Mouse (Mus musculus): ENCODE measurements around the gene Irf2bpl. TPM values are rescaled to one million over a fixed set of nuclear protein-coding genes. Genes with fewer than 3 reads are reported as not detected.

Irf2bpl gene
- polyA plus RNA-seq, 1 experiment from 2014 or later = 69.3 TPM

DNA sequence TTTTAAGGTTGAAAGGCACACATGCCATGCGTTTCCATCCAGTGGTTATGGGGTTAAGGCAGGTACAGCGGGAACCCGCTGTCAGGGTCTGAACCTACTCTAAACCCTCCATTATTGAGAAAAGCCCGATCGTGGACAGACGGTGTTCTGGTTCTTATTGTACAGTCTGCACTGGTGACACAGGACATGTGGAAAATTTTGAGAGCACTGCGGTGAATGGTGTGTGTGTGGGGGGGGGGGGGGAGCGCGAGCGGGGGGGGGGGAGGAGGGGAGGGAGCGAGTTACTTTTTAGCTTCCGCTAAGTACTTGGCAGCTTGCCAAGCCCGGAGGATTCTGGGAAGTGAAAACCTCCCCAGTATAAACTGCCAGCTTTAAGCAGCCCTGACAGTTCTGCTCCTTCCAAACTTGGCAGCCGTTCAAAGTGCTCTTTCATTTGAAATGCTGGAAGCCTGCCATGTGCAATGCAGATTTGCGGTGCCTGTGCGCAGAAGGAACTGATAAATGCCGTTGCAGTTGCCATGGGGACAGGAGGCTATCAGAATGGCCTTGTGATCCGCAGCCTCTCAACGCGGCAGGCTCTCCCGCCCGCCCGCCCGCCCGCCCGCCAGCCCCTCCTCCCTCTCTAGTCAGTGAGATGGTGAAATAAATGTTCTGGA, 9.7 kb upstream of the Irf2bpl start:
- WGBS = under 1% methylated on average over 23 of the region's 26 CpGs
- Histone ChIP-seq H3K4me3 (ENCODE audit: low read depth, low read length) (peak overlapping the region; percentile 35), H3K4me1 (ENCODE audit: control insufficient read depth, insufficient read depth, low read length) (peaks cover 87% of the 10 kb centered on the region), H3K4me2 (ENCODE audit: low read length) (peak overlapping the region; percentile 70), H3K27ac (ENCODE audit: low read length) (peak overlapping the region; percentile 98), H3K9ac (ENCODE audit: low read depth, low read length) (peak overlapping the region; percentile 76), H3K9me3 (replicated peaks; ENCODE audit: control insufficient read depth, low read length, poor library complexity, severe bottlenecking) (no peaks in the 10 kb centered on the region), H3K27me3 (ENCODE audit: control insufficient read depth, insufficient read depth, low read depth, low read length) (no peaks in the 10 kb centered on the region), H3K36me3 (ENCODE audit: control insufficient read depth, insufficient read depth, low read length) (no peaks in the 10 kb centered on the region)
- peak; percentile 90 for ATAC-seq

DNA sequence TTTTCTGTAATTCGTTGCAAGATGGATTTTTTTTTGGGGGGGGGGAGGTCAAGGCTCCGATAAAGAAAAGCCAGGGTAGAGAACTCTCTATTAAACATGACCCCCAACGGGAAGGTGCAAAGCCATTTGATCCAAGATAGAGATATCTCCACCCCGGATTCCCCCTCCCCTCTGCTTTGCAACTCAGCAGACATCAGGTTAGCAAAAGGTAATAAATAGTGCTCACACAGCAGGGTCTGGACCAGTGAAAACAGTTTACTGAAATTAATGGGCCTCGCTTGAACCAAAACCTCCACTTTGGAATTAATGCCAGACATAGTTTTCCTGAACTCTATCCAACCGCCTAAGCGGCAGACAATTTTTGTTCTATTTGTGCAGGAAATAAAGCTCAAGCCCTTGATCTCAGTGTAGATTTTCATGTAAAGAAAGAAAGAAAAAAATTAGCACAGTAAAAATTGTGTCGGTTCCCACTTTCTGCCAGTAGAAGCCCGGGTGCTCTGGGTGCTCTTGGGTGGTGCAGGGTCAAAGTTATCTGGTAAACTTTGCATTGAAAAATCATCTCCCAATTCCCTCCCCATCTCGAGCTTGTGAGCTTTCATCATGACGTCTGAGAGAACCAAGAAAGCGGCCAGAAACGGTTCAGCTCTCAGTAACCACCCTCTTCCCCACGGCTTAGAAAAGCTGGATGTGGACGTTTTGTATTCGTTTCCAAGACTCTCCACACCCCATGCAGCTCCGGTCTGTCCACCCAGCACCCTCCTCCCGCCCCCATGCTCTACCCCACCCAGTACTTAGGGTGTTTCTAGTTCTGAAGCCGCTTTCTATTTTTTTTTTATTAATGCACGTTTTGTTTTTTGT, 9.0 kb upstream of the Irf2bpl start:
- H3K36me3 ChIP-seq (ENCODE audit: control insufficient read depth, insufficient read depth, low read length) = no peaks in the 10 kb centered on the region
- no peaks in the 10 kb centered on the region for H3K27me3 ChIP-seq (ENCODE audit: control insufficient read depth, insufficient read depth, low read depth, low read length)
- H3K27ac ChIP-seq (ENCODE audit: low read length) = peak overlapping the region; percentile 97
- peak overlapping the region; percentile 70 for H3K4me2 ChIP-seq (ENCODE audit: low read length)
- H3K4me1 ChIP-seq (ENCODE audit: control insufficient read depth, insufficient read depth, low read length) = peaks cover 91% of the 10 kb centered on the region
- ATAC-seq = peak; percentile 12
- H3K9ac ChIP-seq (ENCODE audit: low read depth, low read length) = peak overlapping the region; percentile 76
- H3K9me3 ChIP-seq (replicated peaks; ENCODE audit: control insufficient read depth, low read length, poor library complexity, severe bottlenecking) = no peaks in the 10 kb centered on the region
- peak overlapping the region; percentile 32 for H3K4me3 ChIP-seq (ENCODE audit: low read depth, low read length)
- WGBS = 1% methylated on average over 20 of the region's 20 CpGs

DNA sequence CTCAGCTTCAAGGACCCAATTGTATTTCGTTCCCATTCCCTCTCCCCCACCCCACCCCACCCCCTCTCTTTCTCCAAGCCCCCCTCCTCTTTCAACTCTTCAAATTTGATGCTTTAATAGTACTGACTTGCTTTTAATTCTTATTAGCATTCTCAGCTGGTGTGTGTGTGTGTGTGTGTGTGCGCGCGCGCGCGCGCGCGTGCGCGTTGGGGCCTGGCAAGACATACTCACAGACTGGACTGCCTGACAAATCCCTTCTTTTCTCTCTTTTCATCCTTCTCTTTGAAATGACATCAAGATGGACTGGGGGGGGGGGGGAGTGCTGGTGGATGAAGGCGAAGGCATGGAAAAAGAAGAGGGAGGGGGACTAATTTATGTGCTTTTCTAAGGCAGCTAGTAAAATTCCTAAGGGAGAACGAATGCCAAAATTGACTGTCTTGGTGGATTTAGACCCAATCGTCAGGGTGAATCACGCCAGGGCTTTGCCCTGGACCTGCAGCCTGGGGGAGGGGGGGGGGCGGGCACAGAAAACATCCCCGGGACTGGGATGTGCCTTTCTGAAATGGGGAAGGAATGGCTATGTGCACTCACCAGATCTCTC, 8.2 kb upstream of the Irf2bpl start:
- H3K4me3 ChIP-seq (ENCODE audit: low read depth, low read length) = no peak overlapping the region
- H3K9me3 ChIP-seq (replicated peaks; ENCODE audit: control insufficient read depth, low read length, poor library complexity, severe bottlenecking) = no peaks in the 10 kb centered on the region
- H3K36me3 ChIP-seq (ENCODE audit: control insufficient read depth, insufficient read depth, low read length) = no peaks in the 10 kb centered on the region
- peak overlapping the region; percentile 97 for H3K27ac ChIP-seq (ENCODE audit: low read length)
- peak overlapping the region; percentile 70 for H3K4me2 ChIP-seq (ENCODE audit: low read length)
- H3K4me1 ChIP-seq (ENCODE audit: control insufficient read depth, insufficient read depth, low read length) = peaks cover 91% of the 10 kb centered on the region
- no peak for ATAC-seq
- peak overlapping the region; percentile 76 for H3K9ac ChIP-seq (ENCODE audit: low read depth, low read length)
- WGBS = 0% methylated on average over 18 of the region's 18 CpGs
- no peaks in the 10 kb centered on the region for H3K27me3 ChIP-seq (ENCODE audit: control insufficient read depth, insufficient read depth, low read depth, low read length)

DNA sequence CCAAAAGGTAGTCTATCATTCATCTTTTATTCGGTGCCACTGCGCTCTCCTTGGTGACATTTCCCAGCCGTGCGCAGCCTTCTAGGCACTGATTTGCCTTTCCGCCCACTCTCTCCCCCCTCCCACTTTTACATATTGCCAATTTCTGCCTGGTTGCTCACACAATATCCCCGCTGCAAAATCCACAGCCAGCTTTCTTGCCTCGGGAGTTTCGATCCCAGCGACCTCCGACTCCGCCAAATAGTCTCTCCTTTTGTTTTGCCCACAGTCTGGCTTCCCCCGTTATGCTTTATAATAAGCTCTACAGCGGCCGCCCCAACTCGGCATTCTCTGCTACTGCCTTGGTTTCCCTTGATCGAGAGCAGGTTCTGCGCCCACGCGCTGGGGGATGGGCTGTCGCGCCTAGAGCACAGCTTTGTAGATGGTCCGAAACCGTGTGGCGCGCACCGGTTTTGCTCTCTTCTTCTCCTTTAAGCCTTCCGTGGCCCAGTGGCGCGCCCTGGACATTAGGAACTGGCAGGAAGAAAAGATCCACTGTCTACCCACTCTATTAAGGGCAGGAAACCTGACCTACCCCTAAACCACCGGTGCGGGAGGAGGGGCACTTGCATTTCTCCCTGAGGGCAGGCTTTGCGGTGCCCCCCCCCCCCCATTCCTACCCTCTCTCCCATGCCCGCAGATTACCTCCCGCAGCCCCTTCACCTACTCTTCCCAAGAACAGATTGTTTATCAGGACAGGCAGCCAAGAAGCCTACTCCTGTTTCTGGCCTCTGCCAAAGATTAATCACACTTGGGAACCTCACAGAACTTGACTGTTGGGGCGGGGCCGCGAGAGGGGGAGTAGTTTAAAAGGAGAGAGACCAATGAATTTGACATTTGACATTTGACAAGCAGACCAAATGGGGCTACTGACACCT, 7.4 kb upstream of the Irf2bpl start:
- WGBS = under 1% methylated on average over 34 of the region's 37 CpGs
- ATAC-seq = no peak

DNA sequence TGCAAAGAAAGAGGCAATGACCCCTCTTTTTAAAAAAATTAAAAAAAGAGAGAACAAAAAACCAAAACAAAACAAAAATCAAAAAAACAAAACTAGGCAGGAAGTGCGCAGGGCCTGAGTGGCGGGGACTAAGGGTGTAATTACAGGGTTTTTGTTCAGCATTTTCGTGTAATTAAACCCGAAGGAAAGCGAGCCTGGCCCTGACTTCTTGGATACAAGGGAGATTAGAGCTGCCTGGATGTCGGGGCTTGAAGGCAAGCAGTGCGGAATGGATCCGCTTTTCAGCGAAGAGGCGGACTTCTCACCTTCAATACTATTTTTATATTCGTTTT, 6.8 kb upstream of the Irf2bpl start:
- H3K9me3 ChIP-seq (replicated peaks; ENCODE audit: control insufficient read depth, low read length, poor library complexity, severe bottlenecking) = no peaks in the 10 kb centered on the region
- H3K4me3 ChIP-seq (ENCODE audit: low read depth, low read length) = no peak overlapping the region
- WGBS = 4% methylated on average over 11 of the region's 11 CpGs
- peak overlapping the region; percentile 55 for H3K9ac ChIP-seq (ENCODE audit: low read depth, low read length)
- peak overlapping the region; percentile 70 for H3K4me2 ChIP-seq (ENCODE audit: low read length)
- no peak for ATAC-seq
- no peaks in the 10 kb centered on the region for H3K27me3 ChIP-seq (ENCODE audit: control insufficient read depth, insufficient read depth, low read depth, low read length)
- H3K27ac ChIP-seq (ENCODE audit: low read length) = peak overlapping the region; percentile 97
- peaks cover 88% of the 10 kb centered on the region for H3K4me1 ChIP-seq (ENCODE audit: control insufficient read depth, insufficient read depth, low read length)
- no peaks in the 10 kb centered on the region for H3K36me3 ChIP-seq (ENCODE audit: control insufficient read depth, insufficient read depth, low read length)

More for the DNA sequence above, 7.4 kb upstream of the Irf2bpl start:
- H3K9me3 ChIP-seq (replicated peaks; ENCODE audit: control insufficient read depth, low read length, poor library complexity, severe bottlenecking) = no peaks in the 10 kb centered on the region
- H3K27me3 ChIP-seq (ENCODE audit: control insufficient read depth, insufficient read depth, low read depth, low read length) = no peaks in the 10 kb centered on the region
- peak overlapping the region; percentile 55 for H3K9ac ChIP-seq (ENCODE audit: low read depth, low read length)
- H3K36me3 ChIP-seq (ENCODE audit: control insufficient read depth, insufficient read depth, low read length) = no peaks in the 10 kb centered on the region
- H3K27ac ChIP-seq (ENCODE audit: low read length) = peak overlapping the region; percentile 97
- H3K4me3 ChIP-seq (ENCODE audit: low read depth, low read length) = peak overlapping the region; percentile 26
- peak overlapping the region; percentile 70 for H3K4me2 ChIP-seq (ENCODE audit: low read length)
- H3K4me1 ChIP-seq (ENCODE audit: control insufficient read depth, insufficient read depth, low read length) = peaks cover 89% of the 10 kb centered on the region

DNA sequence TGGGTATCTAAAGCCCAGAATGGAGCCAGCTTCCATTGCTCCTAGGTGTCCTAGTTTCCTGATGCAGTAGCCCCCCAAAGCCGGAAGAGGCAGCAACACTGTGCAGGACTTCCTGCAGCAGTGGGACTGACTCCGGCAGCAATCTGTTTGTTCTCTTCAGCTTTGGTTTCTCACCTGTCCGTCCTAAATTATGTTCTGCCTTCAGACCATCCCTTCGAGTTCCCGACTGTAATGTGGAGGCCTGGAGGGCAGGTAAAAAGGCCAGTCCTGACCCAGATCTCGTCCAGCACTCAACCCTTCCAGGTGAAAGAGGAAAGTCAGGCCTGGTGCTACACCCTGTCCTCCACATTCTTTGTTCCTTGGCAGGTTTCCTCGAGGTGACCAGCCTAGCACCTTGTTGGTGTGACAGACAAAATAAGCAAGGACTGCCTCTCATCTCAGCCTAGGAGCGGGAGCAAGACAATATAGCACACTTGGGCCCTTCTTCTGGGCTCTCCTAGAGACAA, 6.3 kb upstream of the Irf2bpl start:
- Histone ChIP-seq H3K36me3 (ENCODE audit: control insufficient read depth, insufficient read depth, low read length) (no peaks in the 10 kb centered on the region), H3K4me2 (ENCODE audit: low read length) (peak overlapping the region; percentile 70), H3K27ac (ENCODE audit: low read length) (peak overlapping the region; percentile 97), H3K27me3 (ENCODE audit: control insufficient read depth, insufficient read depth, low read depth, low read length) (no peaks in the 10 kb centered on the region), H3K9me3 (replicated peaks; ENCODE audit: control insufficient read depth, low read length, poor library complexity, severe bottlenecking) (no peaks in the 10 kb centered on the region), H3K9ac (ENCODE audit: low read depth, low read length) (peak overlapping the region; percentile 64), H3K4me3 (ENCODE audit: low read depth, low read length) (no peak overlapping the region), H3K4me1 (ENCODE audit: control insufficient read depth, insufficient read depth, low read length) (peaks cover 85% of the 10 kb centered on the region)
- WGBS = 17% methylated on average over 8 of the region's 8 CpGs
- ATAC-seq = no peak

DNA sequence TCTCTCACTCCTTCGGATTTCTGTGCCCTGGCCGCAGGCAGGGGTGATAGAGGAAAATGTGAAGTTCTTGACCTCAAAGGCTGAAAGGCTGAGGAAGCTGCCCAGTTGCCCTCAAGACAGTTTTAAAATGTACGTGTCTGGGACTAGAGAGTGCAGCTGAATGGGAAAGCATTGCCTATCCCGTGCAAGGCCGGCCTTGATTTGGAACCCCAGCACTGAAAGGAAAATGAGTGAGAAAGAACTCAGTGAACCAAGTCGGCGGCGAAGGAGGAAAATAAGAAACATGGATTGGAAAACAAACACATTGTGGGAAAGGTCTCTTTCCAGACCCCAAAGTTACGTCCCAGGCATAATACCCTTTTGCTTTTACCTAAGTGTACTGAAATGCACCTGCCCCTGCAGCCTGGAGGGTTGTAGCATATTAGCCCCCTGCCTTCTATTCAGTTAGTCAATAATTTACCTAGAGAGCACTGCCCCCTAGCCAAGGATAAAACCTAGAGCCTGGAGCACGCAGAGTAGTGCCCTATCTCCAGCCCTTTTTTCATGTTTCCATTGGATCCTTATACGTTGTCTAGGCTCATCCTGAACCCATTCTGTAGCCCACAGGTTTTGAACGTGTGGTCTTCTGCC, 5.6 kb upstream of the Irf2bpl start:
- Histone ChIP-seq H3K36me3 (ENCODE audit: control insufficient read depth, insufficient read depth, low read length) (no peaks in the 10 kb centered on the region), H3K9ac (ENCODE audit: low read depth, low read length) (peak overlapping the region; percentile 64; the same call in 1 of the 2 replicates), H3K27me3 (ENCODE audit: control insufficient read depth, insufficient read depth, low read depth, low read length) (no peaks in the 10 kb centered on the region), H3K4me3 (ENCODE audit: low read depth, low read length) (no peak overlapping the region), H3K4me2 (ENCODE audit: low read length) (peak overlapping the region; percentile 70; the same call in 1 of the 2 replicates), H3K27ac (ENCODE audit: low read length) (peak overlapping the region; percentile 97), H3K4me1 (ENCODE audit: control insufficient read depth, insufficient read depth, low read length) (peaks cover 85% of the 10 kb centered on the region), H3K9me3 (replicated peaks; ENCODE audit: control insufficient read depth, low read length, poor library complexity, severe bottlenecking) (no peaks in the 10 kb centered on the region)
- ATAC-seq = no peak
- 46% methylated on average over 12 of the region's 12 CpGs for WGBS

DNA sequence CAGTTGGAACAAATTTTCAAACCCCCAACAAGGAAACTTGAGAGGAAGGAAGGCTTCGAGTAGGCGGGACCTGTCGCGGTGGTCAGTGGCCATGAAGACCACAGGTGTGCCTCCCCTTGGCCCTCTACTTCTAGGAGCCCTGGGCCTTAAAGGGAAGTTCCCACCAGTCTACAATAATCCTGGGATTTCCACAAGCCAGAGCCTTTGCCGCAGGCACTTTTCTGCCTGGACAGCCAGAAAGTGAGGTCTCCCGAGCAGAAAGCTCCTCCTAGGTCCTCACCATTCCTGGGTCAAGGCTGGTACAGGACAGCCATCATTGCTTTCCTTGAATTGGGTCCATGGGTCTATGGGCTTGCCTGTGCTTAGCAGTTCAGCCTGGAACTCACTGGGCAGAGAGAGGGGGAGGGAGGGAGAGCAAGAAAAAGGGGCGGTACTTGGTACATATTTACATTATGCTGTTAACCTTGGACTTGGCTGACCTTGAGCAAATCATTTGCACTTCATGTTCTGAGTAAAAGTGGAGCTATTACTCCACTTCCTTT, 4.6 kb upstream of the Irf2bpl start:
- peaks cover 83% of the 10 kb centered on the region for H3K4me1 ChIP-seq (ENCODE audit: control insufficient read depth, insufficient read depth, low read length)
- H3K4me2 ChIP-seq (ENCODE audit: low read length) = peak overlapping the region; percentile 58
- no peaks in the 10 kb centered on the region for H3K36me3 ChIP-seq (ENCODE audit: control insufficient read depth, insufficient read depth, low read length)
- WGBS = 14% methylated on average over 7 of the region's 7 CpGs
- no peak for ATAC-seq
- peak overlapping the region; percentile 82 for H3K27ac ChIP-seq (ENCODE audit: low read length)
- no peaks in the 10 kb centered on the region for H3K27me3 ChIP-seq (ENCODE audit: control insufficient read depth, insufficient read depth, low read depth, low read length)
- H3K4me3 ChIP-seq (ENCODE audit: low read depth, low read length) = no peak overlapping the region
- H3K9ac ChIP-seq (ENCODE audit: low read depth, low read length) = peak overlapping the region; percentile 64; the same call in 1 of the 2 replicates
- no peaks in the 10 kb centered on the region for H3K9me3 ChIP-seq (replicated peaks; ENCODE audit: control insufficient read depth, low read length, poor library complexity, severe bottlenecking)
